Mouse (Mus musculus): ENCODE data around the gene Gtf2f2. TPM values are rescaled to one million over a fixed set of nuclear protein-coding genes. Genes with fewer than 3 reads are reported as not detected.

Gene Gtf2f2
- polyA plus RNA-seq, 1 experiment from 2014 or later, result 29.6 TPM

DNA sequence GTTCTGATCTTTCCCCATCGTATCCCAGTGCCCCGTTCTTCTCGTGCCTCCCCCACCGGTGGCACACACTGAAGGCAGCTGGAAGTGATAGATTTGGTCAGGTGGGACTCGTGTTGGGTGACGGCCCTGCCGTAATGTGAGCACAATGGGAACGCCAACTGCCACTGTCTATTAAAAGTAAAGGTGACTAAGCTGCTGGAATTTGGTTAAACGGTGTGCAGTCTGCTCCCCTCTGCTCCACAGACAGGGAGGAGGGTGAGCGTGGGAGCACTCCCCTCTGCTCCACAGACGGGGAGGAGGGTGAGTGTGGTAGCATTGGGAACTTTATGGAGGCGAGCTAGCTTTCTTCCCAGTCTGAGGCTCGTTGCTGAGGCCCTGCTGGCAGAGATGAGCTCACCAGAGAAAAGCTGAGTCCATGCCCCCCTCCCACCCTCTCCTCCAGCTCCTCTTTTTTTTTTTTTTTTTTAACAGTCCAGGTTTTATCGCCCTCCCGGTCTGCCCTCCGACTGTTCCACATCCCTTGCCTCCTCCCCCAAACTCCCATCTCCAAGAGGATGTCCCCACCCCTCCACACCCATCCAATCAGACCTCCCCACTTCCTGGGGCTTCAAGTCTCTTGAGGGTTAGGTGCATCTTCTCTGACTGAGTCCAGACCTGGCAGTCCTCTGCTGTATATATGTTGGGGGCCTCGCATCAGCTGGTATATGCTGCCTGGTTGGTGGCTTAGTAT, 155.2 kb downstream of the Gtf2f2 start:
- no peak overlapping the region for H3K4me2 ChIP-seq (ENCODE audit: low read depth, low read length)
- H3K27me3 ChIP-seq (ENCODE audit: control insufficient read depth, insufficient read depth, low read length), result no peaks in the 10 kb centered on the region
- no peak overlapping the region for H3K27ac ChIP-seq (ENCODE audit: low read length)
- 58% methylated on average over 17 of the region's 17 CpGs for WGBS
- H3K36me3 ChIP-seq (ENCODE audit: control insufficient read depth, insufficient read depth, low read length), result peaks cover 8% of the 10 kb centered on the region
- H3K4me3 ChIP-seq (replicated peaks; ENCODE audit: low read length), result no peak overlapping the region
- no peaks in the 10 kb centered on the region for H3K4me1 ChIP-seq (ENCODE audit: control insufficient read depth, insufficient read depth, low read length)
- H3K9ac ChIP-seq (ENCODE audit: low read length), result no peak overlapping the region; the same call in 1 of the 2 replicates
- no peaks in the 10 kb centered on the region for H3K9me3 ChIP-seq (replicated peaks; ENCODE audit: control insufficient read depth, low read length)
- ATAC-seq (ENCODE audit: insufficient read depth, low FRiP score), result no peak

DNA sequence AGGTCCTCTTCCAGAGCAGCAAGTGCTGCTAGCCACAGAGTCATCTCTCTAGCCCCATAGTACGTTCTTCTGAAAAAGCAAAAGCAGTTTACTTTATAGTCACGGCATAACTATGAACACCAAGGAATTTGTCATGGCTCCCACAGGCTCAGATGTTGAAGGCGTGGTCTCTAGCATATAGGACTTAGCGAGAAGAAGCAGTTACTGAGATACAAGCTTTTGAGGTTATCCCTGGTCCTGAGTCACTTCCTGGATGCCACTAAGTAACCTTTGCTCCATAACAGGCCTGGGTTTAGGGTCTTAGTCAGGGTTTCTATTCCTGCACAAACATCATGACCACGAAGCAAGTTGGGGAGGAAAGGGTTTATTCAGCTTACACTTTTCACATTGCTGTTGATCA, 158.6 kb downstream of the Gtf2f2 start:
- 88% methylated on average over 5 of the region's 5 CpGs for WGBS
- ATAC-seq (ENCODE audit: insufficient read depth, low FRiP score), result no peak
- no peak overlapping the region for H3K9ac ChIP-seq (ENCODE audit: low read length)
- H3K4me2 ChIP-seq (ENCODE audit: low read depth, low read length), result no peak overlapping the region
- H3K27me3 ChIP-seq (ENCODE audit: control insufficient read depth, insufficient read depth, low read length), result no peaks in the 10 kb centered on the region
- H3K4me3 ChIP-seq (replicated peaks; ENCODE audit: low read length), result no peak overlapping the region
- H3K27ac ChIP-seq (ENCODE audit: low read length), result no peak overlapping the region
- no peaks in the 10 kb centered on the region for H3K9me3 ChIP-seq (replicated peaks; ENCODE audit: control insufficient read depth, low read length)
- peaks cover 32% of the 10 kb centered on the region for H3K36me3 ChIP-seq (ENCODE audit: control insufficient read depth, insufficient read depth, low read length)
- H3K4me1 ChIP-seq (ENCODE audit: control insufficient read depth, insufficient read depth, low read length), result peaks cover 3% of the 10 kb centered on the region; the same call in 1 of the 2 replicates

DNA sequence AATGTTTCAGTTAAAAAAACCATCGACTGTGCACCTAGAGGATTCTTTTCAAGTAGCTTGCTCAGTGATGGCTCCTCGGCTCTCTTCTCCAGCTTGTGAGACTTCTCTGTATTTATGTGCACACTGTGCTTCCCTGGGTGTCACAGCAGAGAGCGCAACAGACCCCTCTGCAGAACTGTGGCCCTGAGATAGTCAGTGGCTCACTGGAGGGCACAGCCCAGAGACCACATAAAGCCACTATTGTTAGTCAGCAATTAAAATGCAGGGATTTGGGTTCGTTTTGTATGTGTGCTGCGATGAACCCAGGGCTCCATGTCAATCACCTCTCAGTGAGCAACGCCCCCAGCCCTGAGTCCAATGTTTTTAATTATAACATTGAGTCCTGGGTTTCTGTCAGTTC, 159.8 kb downstream of the Gtf2f2 start:
- H3K9me3 ChIP-seq (replicated peaks; ENCODE audit: control insufficient read depth, low read length), result no peaks in the 10 kb centered on the region
- no peaks in the 10 kb centered on the region for H3K27me3 ChIP-seq (ENCODE audit: control insufficient read depth, insufficient read depth, low read length)
- 78% methylated on average over 6 of the region's 6 CpGs for WGBS
- peaks cover 8% of the 10 kb centered on the region; the same call in 1 of the 2 replicates for H3K4me1 ChIP-seq (ENCODE audit: control insufficient read depth, insufficient read depth, low read length)
- H3K4me3 ChIP-seq (replicated peaks; ENCODE audit: low read length), result no peak overlapping the region
- no peak overlapping the region for H3K9ac ChIP-seq (ENCODE audit: low read length)
- peaks cover 36% of the 10 kb centered on the region for H3K36me3 ChIP-seq (ENCODE audit: control insufficient read depth, insufficient read depth, low read length)
- H3K4me2 ChIP-seq (ENCODE audit: low read depth, low read length), result no peak overlapping the region
- no peak overlapping the region for H3K27ac ChIP-seq (ENCODE audit: low read length)
- no peak for ATAC-seq (ENCODE audit: insufficient read depth, low FRiP score)

DNA sequence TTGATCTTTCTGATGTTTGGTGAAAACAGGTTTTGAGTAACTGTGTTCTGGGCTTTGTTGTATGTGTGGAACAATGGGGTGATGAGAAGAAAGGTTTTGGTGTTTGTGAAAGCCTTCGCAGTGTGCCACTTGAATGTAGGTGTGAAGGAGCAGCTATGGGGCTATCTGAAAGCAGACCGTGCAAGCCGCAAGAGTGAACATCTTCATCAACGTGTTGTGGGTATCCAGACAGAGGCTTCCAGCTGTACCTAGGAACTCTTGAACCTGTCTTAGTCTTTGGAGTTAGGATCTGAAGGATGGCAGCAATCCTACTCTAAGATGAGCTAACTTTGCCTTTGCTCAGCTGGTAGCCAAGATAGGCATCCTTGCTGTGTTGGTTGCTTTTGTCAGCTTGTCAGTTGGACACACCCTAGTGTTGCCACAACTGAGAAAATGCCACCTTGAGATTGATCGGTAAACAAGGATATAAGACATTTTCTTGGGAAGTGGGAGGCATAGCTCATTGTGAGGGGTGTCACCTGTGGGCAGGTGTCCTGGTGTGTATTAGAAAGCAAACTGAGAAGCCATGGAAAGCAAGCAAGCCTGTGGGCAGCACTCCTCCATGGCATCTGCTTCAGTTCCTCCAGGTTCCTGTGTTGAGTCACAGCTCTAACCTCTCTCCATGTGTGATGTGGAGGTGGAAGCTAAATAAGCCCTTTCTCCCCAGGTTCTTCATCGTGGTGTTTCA, 160.7 kb downstream of the Gtf2f2 start:
- Histone ChIP-seq H3K9ac (ENCODE audit: low read length) (no peak overlapping the region), H3K4me2 (ENCODE audit: low read depth, low read length) (no peak overlapping the region), H3K9me3 (replicated peaks; ENCODE audit: control insufficient read depth, low read length) (no peaks in the 10 kb centered on the region), H3K27me3 (ENCODE audit: control insufficient read depth, insufficient read depth, low read length) (no peaks in the 10 kb centered on the region), H3K4me3 (replicated peaks; ENCODE audit: low read length) (no peak overlapping the region), H3K27ac (ENCODE audit: low read length) (no peak overlapping the region), H3K36me3 (ENCODE audit: control insufficient read depth, insufficient read depth, low read length) (peaks cover 36% of the 10 kb centered on the region), H3K4me1 (ENCODE audit: control insufficient read depth, insufficient read depth, low read length) (peaks cover 8% of the 10 kb centered on the region; the same call in 1 of the 2 replicates)
- ATAC-seq (ENCODE audit: insufficient read depth, low FRiP score), result no peak
- 88% methylated on average over 6 of the region's 6 CpGs for whole genome bisulfite sequencing

DNA sequence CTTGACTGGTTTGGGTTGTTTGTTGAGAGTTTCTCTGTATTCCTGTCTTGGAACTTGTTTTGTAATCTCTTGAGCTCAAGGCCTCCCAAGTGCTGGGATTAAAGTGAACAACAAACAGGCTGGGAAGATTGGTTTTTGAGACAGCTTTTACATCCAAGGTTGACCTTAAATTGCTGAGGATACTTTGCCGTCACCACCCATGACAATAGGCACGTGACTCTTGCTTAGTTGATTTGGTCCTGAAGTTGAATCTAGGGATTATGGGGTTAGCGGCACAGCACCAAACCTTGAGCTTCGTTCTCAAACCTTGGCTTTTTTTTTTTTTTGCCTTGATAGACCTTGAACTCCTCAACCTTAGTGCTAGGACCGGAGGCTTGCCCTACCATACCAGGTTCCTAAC, 161.4 kb downstream of the Gtf2f2 start:
- Histone ChIP-seq H3K4me2 (ENCODE audit: low read depth, low read length) (no peak overlapping the region), H3K9ac (ENCODE audit: low read length) (no peak overlapping the region), H3K4me3 (replicated peaks; ENCODE audit: low read length) (no peak overlapping the region), H3K27ac (ENCODE audit: low read length) (no peak overlapping the region), H3K4me1 (ENCODE audit: control insufficient read depth, insufficient read depth, low read length) (peaks cover 8% of the 10 kb centered on the region; the same call in 1 of the 2 replicates), H3K36me3 (ENCODE audit: control insufficient read depth, insufficient read depth, low read length) (peaks cover 36% of the 10 kb centered on the region), H3K9me3 (replicated peaks; ENCODE audit: control insufficient read depth, low read length) (no peaks in the 10 kb centered on the region), H3K27me3 (ENCODE audit: control insufficient read depth, insufficient read depth, low read length) (no peaks in the 10 kb centered on the region)
- 75% methylated on average over 5 of the region's 5 CpGs for WGBS
- no peak for ATAC-seq (ENCODE audit: insufficient read depth, low FRiP score)

DNA sequence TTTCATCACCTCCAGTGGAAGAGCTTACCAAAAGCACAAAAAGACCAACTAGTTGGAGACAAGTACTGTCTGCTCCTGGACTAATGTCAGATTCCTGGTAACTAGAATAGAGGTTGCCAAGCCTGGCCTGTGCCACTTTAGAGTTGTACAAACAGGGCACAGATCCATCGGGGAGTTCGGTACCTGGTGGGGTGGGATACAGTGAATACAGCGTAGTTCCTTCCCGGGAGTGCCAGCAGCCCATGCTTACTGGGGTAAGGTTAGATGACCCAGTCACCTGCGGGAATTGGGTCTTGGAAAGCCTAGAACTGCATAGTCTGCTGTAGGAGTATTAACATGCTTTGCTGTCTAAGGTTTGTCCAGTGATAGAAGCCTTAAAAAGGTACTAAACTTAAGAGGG, 162.2 kb downstream of the Gtf2f2 start:
- H3K9ac ChIP-seq (ENCODE audit: low read length), result no peak overlapping the region
- H3K4me2 ChIP-seq (ENCODE audit: low read depth, low read length), result no peak overlapping the region
- peaks cover 8% of the 10 kb centered on the region; the same call in 1 of the 2 replicates for H3K4me1 ChIP-seq (ENCODE audit: control insufficient read depth, insufficient read depth, low read length)
- no peak for ATAC-seq (ENCODE audit: insufficient read depth, low FRiP score)
- no peak overlapping the region for H3K4me3 ChIP-seq (replicated peaks; ENCODE audit: low read length)
- H3K9me3 ChIP-seq (replicated peaks; ENCODE audit: control insufficient read depth, low read length), result no peaks in the 10 kb centered on the region
- H3K27ac ChIP-seq (ENCODE audit: low read length), result no peak overlapping the region
- H3K27me3 ChIP-seq (ENCODE audit: control insufficient read depth, insufficient read depth, low read length), result no peaks in the 10 kb centered on the region
- peaks cover 35% of the 10 kb centered on the region for H3K36me3 ChIP-seq (ENCODE audit: control insufficient read depth, insufficient read depth, low read length)
- WGBS, result 92% methylated on average over 5 of the region's 5 CpGs

DNA sequence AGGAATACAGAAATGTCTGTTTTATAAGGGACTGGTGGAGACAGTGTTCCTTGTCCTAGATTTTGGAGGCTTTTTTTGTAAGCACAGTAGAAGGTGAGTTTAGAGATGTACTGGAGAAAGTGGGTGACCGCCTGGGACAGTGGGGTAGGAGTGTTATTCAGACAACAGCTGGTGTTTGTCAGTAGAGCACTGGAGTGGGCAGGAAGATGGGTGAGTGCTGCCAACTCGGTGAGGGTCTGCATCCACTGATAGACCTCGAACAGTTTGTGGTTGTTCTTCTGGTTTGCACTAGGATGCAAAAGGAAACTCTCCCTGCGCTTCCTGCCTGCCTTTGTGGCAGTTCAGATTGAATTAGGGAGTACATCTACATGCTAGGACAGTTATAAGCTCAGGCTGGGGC, 163.0 kb downstream of the Gtf2f2 start:
- H3K4me1 ChIP-seq (ENCODE audit: control insufficient read depth, insufficient read depth, low read length), result peaks cover 8% of the 10 kb centered on the region; the same call in 1 of the 2 replicates
- 71% methylated on average over 4 of the region's 4 CpGs for WGBS
- no peak overlapping the region for H3K4me3 ChIP-seq (replicated peaks; ENCODE audit: low read length)
- H3K9ac ChIP-seq (ENCODE audit: low read length), result no peak overlapping the region
- peaks cover 34% of the 10 kb centered on the region for H3K36me3 ChIP-seq (ENCODE audit: control insufficient read depth, insufficient read depth, low read length)
- H3K9me3 ChIP-seq (replicated peaks; ENCODE audit: control insufficient read depth, low read length), result no peaks in the 10 kb centered on the region
- no peaks in the 10 kb centered on the region for H3K27me3 ChIP-seq (ENCODE audit: control insufficient read depth, insufficient read depth, low read length)
- no peak overlapping the region for H3K4me2 ChIP-seq (ENCODE audit: low read depth, low read length)
- H3K27ac ChIP-seq (ENCODE audit: low read length), result no peak overlapping the region
- no peak for ATAC-seq (ENCODE audit: insufficient read depth, low FRiP score)

Other genes with a start within 250 kb of the Gtf2f2 start
- 2.2 TPM in 2 replicates for gene Slc25a30, start 223.8 kb downstream of the Gtf2f2 start, polyA plus RNA-seq (2015; fragmentation: Nextera tagmentation; extraction: Ambion mirVana)
- 794 and 1,006 TPM in 2 replicates for gene Tpt1, start 165.8 kb downstream of the Gtf2f2 start, polyA plus RNA-seq (2015; fragmentation: Nextera tagmentation; extraction: Ambion mirVana)
- gene Kctd4, start 55.9 kb downstream of the Gtf2f2 start, polyA plus RNA-seq (2015; fragmentation: Nextera tagmentation; extraction: Ambion mirVana), result 0.29 and 0.34 TPM in 2 replicates
- 12.1 and 14.2 TPM in 2 replicates for gene Gpalpp1, start 99.9 kb upstream of the Gtf2f2 start, polyA plus RNA-seq (2015; fragmentation: Nextera tagmentation; extraction: Ambion mirVana)
- 11.8 and 12.9 TPM in 2 replicates for gene Nufip1, start 100.0 kb upstream of the Gtf2f2 start, polyA plus RNA-seq (2015; fragmentation: Nextera tagmentation; extraction: Ambion mirVana)

All from stomach, embryonic 16.5 days (tissue).